Mouse (Mus musculus) gastrocnemius, postnatal 14 days (tissue): ENCODE measurements around the gene Sh3pxd2a. TPM values are rescaled to one million over a fixed set of nuclear protein-coding genes. Genes with fewer than 3 reads are reported as not detected.
A peak's percentile ranks its signal among the peaks of the same experiment; 100 is the strongest.
"Not testable (repeated sequence)": the region's sequence is repeated elsewhere in the genome, so short reads cannot be mapped to it uniquely, and the experiment has no call there.

Experiments
- DNase-seq: peaks from one replicate; pipeline ENCODE4 v3.0.0; 2021; ENCODE audit warnings: mixed read lengths
- intact Hi-C: fragments of 180-260 bp; cut with DNase I; formaldehyde crosslinking; loops from one replicate; pipeline ENCODE4 v1.15.1; 2025; ENCODE audit warnings: low total_unique reads
- total RNA-seq, 2 experiments: library from RNA; stranded (reverse); gene quantifications; 2 replicates each; pipeline ENCODE4 v1.2.3; 2021

Sh3pxd2a gene
- total RNA-seq, 2 experiments from 2014 or later: 50.6 to 58.9 TPM

DNA sequence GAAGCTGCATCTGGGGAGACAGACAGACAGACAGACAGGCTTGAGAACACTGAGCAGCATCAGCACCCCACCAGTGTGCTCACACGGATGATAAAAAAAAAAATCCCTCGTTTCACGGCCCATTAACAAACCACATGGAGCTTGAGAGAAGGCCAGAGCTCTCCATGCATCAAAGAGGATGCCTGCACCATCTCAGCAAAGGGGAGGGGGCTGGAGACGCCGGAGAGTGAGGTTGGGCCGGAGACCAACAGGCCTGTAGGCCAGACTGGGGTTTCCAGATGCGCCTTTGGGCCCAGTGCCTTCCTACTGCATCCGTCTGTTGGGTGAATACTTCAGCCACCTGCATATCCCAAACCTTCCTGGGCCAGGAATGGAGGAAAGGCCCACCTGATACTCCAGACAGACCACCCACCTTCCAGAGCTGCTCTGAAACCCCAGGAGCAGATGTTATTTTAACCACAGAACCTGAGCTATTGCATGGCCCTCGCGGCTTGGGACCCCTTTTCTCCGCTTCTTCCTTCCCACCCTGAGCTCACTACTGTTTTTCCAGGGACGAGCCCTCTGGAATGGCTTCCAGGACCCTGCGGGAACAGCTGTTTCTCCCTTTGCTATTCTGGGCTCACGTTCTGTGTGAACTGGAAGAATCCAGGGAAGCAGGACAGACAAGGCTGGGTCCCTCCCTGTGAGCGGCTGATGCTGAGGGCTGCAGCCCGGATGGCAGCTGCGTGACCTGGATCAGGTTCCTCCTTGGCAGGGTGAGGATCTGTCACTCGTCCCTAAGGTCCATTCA, 66.1 kb downstream of the Sh3pxd2a start:
- intact Hi-C loops: no loop called here
- DNase-seq: peak; percentile 68

DNA sequence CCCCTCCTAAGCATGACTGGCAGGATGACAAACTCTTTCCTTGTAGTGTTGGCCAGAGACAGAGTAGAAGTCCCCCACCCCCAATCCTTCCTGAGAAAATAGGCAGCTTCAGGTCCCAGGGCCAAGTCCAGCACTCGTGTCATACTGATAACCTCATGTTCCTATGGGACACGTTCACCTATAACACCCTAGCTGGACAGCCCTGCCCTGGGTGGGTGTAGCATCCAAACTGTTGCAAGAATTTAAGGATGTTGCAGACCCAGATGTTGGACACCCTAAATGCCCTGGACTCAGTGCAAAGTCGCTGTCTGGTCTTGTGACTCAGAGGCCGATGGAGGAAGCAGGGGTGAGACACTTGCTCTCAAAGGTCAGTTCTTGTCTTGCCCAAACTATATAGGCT, 68.9 kb downstream of the Sh3pxd2a start:
- DNase-seq: no peak
- intact Hi-C loops: no loop called here

DNA sequence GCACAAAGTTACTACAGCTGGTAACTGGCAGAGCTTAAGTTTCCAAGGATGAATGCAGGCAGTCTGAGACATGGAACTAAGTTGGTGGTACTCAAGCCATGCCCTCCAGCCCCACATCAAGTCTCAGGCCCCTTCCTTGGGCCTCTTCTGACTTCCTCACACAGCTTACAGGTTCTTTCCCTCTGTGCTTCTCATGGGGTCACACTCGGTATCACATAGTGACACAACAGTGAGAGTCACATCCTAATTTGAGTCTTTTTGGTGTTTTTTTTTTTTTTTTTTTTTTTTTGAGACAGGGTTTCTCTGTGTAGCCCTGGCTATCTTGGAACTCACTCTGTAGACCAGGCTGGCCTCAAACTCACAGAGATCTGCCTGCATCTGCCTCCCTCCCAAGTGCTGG, 69.4 kb downstream of the Sh3pxd2a start:
- DNase-seq, intact Hi-C loops: not testable (repeated sequence)

DNA sequence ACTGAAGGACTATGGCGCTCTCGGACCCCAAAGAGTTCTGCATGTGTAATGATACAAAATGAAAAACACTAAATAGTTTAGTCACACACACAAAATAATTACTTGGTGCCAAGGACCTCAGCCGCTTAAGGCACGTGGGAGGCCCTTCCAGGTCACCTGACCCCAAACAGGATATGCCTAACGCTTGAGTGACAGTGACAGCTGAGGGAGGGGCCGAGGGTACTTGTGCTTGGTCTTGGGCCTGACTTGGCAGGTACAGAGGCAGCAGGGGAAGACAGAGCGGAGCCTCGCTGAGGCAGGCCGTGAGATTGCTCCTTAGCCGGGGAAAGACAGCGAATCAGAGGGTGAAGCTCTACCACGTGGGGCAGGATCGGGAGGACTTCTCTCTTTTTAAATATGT, 73.3 kb downstream of the Sh3pxd2a start:
- peak; percentile 55 for DNase-seq
- intact Hi-C loops: no loop called here

DNA sequence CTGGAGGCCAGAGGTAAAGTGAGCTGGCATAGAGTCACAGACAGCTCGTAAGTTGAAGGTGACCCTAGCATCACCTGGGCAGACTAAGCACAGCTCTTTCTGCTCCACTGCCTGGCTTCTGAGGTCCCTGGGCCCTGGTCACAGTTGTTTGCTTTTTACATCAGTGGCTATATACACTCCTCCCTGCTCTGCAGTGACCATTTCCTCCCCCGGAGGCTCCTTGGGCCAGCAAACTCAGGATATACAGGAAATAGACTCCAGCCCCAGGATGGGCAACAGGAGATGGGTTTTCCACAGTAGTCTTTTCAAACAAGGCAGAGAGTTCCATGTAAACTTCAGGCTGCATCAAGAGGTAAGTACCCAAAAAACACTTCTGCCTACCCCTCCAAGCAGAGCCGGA, 76.3 kb downstream of the Sh3pxd2a start:
- DNase-seq: no peak
- intact Hi-C loops: no loop called here

DNA sequence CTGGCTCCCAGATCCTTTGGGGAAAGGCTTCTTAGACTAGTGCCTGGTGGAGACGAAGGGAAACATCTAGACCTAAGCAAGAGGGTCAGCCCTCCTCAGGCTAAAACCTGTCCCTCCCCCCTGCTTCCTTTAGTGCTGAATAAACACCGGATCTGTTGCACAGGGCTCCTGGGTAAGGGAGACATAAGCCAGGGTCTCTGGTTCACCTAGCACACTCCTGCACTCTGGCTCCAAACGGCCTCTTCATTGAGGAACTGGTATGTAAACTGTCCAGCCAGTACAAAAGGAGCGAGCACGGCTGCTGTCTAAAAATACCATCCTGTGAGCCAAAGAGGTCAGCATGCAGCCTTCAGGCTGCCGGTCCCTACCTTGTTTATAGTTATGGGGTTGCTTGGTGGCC, 76.8 kb downstream of the Sh3pxd2a start:
- intact Hi-C loops: no loop called here
- no peak for DNase-seq

DNA sequence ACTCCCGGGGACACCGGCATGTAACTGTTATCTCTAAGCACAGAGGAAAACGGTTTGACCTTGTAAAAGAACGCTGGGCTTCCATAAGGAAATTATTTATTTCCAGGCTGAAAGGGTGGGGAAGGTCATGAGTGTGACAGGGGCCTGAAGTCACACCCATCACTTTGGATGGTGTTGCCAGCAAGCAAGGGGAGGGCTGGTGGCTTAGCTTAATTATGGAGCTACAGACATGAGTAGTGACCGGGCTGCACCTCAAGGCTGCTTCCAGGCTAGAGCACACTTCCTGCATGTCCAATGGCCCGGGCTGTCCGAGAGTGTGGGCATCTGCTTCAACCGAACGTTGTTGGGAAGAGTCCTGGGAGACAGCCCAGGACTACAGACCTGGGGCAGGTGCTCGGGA, 78.2 kb downstream of the Sh3pxd2a start:
- intact Hi-C loops: no loop called here
- no peak for DNase-seq

DNA sequence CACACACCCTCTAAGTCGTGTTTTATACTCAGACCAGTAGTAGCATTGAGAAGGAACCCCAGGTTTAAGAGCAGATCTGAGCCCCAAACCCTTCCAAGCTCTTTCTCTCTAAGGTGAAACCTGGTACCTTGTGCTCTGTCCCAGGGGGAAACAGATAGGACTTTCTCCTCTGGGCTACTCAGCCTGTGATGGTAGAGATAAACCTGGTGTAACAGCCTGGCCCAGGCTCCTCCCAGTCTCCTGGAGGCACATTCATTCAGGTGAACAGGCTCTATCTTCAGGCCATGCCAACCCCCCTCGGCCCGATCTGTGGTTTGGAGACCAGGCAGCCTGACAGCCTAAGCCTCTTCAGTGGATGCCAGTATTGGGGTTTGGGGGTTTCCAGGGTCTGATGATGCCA, 79.6 kb downstream of the Sh3pxd2a start:
- DNase-seq: no peak
- intact Hi-C loops: no loop called here

DNA sequence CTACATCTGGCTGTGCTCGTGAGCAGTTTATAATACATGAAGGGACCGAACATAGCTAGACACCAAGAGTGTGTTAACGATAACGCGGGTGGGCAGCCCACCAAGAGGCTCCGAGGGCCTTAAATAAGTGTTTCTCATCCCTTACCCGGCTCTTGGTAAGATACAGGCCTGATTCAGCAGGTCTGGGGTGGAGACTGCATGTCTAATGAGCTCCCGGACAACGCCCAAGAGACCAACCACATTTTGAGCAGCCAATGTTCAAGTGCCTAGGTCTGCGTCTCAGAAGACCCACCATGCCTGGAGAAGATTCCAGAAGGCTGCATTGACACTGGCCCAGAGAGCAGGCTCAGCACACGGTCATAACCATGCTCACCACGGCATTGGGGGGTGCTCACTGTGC, 80.2 kb downstream of the Sh3pxd2a start:
- DNase-seq: no peak
- intact Hi-C loops: no loop called here

DNA sequence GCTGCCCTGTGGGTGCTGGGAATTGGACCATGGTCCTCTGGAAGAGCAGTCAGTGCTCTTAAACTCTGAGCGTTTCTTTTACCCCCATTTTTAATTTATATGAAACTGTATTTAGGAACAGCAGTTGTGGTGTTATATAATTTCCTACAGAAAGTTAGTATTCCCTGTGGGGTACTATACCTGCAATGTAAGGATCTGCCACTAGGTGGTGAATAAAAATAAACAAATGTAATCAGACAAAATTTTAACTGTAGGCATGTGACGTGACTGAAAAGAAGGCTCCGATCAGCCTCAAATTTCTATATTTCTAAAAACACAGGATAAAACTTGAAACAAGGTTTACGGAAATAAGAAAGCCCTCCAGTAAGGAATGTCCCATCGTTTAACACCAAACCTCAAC, 81.9 kb downstream of the Sh3pxd2a start:
- intact Hi-C loops: no loop called here
- no peak for DNase-seq

DNA sequence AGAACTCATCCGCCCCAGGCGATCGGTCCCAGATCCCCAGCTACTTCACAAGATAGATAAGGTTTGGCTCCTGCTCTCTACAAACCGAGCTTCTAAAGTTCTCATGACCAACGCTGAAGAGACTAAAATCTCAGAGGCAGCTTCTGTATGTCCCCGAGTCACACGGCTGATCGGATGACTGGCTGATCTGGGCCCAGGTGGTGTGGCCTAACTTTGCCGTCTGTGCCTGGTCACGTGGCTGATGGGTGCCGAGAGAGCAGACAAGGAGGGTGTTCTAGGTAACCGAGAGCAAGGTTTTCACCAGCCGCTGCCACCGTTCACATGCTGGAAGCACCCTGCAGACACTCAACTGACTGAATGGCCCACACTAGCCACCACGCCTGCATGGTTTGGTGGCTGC, 83.2 kb downstream of the Sh3pxd2a start:
- intact Hi-C loops: no loop called here
- no peak for DNase-seq

DNA sequence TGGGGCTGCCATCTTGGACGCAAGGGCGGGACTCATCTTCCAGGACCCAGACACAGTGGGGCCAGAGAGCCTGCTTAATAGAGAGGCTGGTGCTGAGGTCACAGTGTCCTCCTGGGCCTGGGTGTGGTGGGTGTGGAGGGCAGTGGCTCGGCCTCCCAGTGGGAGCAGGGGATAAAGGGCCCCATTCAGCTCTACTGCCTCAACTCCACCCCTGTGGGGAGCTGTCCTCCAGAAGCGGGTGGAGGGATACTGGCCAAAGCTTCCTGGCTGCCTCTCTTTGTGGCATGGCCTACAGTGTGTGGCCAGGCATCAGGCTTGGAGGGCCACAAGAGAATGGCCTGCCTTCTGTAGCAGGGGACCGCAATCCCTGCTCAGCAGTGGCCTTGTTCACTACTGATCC, 85.1 kb downstream of the Sh3pxd2a start:
- DNase-seq: peak; percentile 22
- intact Hi-C loops: loop anchor here (5.0 kb wide), 1 partner anchor 93 kb away; no protein-coding TSS in a partner anchor

DNA sequence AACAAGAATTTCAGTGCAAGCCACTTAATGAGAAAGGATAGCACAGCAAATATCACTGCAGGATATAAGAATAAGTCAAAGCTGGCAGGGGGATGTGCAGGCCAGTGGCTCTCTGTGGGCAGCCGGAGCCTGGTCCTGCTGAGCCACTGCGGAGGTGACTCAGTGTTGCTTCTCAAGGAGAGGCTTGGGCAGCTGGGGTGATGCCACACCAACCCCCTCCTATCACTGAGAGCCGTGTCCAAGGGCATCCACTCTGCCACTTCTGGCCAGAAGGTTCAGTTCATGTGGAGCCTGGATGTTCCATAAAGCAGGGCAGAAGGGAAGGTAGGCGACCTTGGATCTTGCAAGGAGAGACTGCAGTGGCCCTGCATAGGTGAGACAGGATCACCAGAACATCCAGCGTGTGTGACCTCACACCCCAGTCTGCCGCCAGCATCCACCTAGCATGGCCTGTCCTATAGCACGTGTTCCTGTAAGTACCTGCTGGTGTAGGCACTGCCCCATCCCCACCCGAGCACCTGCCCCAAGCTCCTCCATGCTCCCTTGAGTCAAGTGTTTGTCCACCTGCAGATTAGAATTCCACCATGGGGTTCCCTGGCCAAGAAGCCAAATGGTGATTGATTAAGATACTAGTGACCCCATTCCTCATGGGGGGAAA, 89.2 kb downstream of the Sh3pxd2a start:
- DNase-seq: no peak
- intact Hi-C loops: loop anchor here (5.0 kb wide), 1 partner anchor 97 kb away; no protein-coding TSS in a partner anchor

DNA sequence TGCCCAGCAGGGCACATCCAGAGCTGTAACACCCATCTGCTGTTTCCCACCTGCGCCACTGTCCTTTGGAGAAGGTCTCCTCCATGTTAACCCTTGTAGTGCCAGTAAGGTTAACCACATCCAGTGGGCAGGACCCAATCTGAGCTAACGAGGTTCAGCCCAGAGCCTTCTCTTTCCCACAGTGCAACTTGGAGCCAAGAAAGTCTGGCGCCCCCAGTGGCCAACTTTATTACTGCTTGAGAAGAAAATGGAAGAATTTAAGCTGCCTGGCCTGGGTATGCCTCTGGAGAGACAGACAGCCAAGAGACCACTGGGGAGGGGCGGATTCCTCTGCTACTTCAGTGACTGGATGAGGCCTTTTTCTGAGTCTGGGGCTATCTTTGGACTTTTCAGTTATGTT, 89.8 kb downstream of the Sh3pxd2a start:
- intact Hi-C loops: no loop called here
- peak; percentile 35 for DNase-seq

DNA sequence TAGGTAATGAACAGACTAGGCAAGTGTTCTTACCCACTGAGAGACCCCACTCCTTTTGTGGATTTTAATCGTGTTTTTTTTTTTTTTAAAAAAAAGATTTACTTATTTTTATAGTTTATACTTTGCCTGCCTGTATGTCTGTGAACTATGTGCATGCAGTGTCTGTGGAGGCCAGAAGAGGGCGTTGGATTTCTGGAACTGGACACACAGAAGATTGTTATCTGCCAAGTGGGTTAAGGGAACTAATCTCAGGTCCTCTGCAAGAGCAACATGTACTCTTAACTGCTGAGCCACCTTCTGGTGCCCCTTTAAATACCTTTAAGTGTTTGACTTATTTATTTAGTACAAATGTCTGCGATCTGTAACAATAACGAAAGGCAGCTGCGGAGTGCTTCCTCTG, 92.2 kb downstream of the Sh3pxd2a start:
- intact Hi-C loops: no loop called here
- DNase-seq: no peak

DNA sequence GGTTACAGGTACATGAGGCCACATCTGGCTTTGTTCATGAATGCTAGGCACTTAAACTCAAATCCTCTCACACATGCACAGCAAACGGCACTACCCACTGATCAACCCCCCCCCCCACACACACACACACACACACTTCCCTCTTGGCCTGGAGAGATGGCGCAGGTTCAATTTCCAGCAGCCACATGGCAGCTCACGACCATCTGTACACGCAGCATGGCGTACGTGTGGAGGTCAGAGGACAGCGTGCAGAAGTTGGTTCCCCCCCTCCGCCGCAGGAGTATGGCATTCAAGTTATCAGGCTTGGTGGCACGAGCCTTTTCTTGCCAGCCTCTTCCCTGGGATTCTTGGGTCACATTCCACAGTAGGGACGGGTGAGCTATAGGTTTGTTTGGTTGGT, 92.7 kb downstream of the Sh3pxd2a start:
- no peak for DNase-seq
- intact Hi-C loops: no loop called here

DNA sequence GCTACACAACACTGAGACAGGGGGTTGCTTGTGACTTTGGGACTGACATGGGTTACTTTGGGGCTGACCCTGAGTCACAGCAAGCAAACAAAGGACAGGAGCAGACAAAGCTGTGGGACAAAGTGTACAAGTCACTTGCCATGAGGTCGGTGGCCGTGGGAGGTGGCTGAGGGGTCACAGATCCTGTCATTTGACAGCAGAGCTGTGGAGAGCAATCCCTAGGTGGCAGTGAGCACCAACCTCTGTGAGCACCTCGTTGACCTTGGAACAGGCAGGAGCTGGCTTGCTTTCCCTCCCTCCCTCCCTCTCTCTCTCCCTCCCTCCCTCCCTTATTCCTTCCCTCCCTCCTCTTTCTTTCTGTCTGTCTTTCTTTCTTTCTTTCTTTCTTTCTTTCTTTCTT, 95.2 kb downstream of the Sh3pxd2a start:
- no peak for DNase-seq
- intact Hi-C loops: no loop called here

DNA sequence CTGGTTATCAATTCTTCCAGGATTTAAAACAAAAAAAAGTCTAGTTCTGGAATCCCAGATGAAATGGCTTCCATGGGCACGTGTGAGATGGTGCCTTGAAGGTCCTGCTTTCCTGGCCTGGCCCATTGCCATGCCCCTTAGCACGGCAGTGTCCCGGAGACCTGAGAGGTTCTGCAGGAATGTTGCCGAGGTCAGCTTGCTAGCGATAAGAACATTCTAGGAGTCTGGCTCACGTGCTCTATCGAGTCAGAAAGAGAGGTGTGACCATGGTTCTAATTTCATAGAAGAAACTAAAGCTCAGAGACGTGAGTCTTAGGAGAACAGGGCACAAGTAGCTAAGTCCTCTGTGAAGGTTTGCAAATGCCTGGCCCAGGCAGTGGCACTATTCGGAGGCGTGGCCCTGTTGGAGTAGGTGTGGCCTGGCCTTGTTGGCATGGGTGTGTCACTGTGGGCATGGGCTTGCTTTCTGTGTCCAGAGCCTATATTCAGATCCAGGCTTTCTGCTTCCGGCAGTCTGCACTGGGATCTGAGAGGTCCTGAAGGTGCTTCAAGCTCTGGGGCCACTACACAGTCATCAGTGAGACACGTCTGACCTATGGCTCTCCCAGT, 96.8 kb downstream of the Sh3pxd2a start:
- intact Hi-C loops: no loop called here
- no peak for DNase-seq

DNA sequence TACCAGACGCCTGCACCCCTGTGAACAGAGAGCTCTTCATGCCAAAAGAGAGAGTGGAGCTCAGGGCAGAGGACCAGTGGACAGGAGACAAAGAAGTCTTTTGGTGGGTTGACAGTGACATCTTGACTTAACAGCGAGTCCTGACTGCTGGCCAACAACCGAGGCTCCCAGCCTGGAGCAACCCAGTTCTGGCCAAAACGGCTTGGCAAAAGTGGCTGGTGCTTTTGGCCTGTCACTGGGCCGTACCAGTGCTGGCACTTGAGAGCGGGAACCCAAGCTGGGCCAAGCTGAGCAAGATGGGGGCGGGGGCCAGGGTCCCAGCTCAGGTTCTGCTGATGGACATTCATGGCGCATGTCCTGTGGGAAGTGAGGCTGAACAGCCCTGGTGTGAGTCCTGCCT, 97.6 kb downstream of the Sh3pxd2a start:
- intact Hi-C loops: no loop called here
- DNase-seq: peak; percentile 51

DNA sequence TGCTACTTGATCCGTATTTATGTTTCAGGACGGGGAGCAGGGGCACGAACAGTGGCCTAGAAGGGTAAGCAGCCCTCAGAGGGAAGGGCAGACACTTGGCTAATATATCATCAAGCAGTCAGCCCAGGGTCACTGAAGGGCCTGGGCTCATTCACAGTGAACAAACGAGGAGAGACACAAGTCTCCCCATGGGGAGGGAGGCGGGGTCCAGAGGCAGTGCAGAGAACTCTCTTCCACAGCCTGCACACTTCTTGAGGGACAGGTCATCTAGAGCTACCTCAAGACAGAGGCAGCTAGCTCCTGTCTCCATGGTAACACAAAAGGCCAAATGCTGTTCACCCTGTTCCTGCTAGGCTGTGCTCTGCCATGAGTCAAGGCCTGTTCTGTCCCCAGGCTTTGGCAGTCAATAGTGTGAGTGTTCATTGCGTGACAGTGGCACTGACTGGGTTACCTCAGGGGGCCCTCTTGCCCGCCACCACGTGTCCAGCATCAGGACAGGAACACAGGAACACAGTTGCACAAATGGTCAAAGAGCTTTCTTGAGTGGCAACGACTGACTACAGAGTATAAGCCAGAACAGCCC, 101.0 kb downstream of the Sh3pxd2a start:
- intact Hi-C loops: no loop called here
- no peak for DNase-seq

DNA sequence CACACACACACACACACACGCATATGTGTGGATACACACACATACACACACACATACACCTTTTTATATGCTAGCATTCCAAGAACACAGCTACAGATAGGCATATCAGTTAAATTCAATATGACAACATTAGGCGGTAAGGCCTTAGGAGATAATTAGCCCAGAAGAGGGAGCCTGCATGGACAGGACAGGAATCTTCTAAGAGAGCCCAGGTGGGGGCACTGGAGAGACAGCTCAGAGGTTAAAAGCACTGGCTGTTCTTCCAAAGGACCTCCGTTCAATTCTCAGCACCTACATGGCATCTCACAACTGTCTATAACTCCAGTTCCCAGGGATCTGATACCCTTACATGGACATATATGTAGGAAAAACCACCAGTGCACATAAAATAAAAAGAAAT, 103.3 kb downstream of the Sh3pxd2a start:
- intact Hi-C loops: no loop called here
- no peak for DNase-seq
